Mouse (Mus musculus) megakaryocyte-erythroid progenitor cell, adult 5 weeks (primary cell): ENCODE measurements around the gene Actrt2. TPM values are rescaled to one million over a fixed set of nuclear protein-coding genes. Genes with fewer than 3 reads are reported as not detected.

Source experiments
- polyA plus RNA-seq: library from polyadenylated mRNA; stranded (reverse); fragments of >175 nt; gene quantifications from 2 replicates; pipeline ENCODE4 v1.2.3, GENCODE M21; 2012

Gene Actrt2
- not detected in 2 replicates for polyA plus RNA-seq

DNA sequence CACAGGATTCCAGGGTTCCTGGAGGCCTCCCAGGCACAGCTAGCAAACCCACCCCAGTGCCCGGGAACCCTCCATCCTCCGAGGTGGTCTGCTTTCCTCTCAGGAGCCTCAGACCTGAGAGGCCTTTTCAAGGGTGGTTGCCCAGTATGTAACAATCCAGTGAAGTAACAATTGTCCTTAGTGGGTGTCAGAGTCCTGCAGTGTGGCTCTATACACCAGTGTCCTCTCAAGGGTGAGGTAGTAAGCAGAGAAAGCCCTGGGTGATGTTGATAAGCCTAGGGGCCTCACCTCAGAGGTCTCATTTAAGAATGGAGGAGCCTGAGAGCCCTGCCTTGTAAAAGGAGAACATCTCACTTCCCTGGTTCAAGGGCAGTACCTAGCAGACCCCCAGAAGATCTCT lies at the start of gene Actrt2:
Gene Actrt2 (minus strand): TSS at position 101 of the 400 bp plus-strand sequence.

GRCm38 (mm10) chr4:154636721-154637311 lies 30.9 kb downstream of the Actrt2 start, which contains the start of gene Prdm16:
Prdm16 (minus strand) TSS chr4:154636873.

Other genes with a start within 250 kb of the Actrt2 start
- 3.3 and 5.4 TPM in 2 replicates for gene Prdm16, start 31.0 kb downstream of the Actrt2 start, polyA plus RNA-seq
- gene Ttc34, start 169.6 kb upstream of the Actrt2 start, polyA plus RNA-seq, result 0.01 TPM in 1 of 2 replicates, not detected in the other
- gene Mmel1, start 201.7 kb upstream of the Actrt2 start, polyA plus RNA-seq, result 0.03 TPM in 1 of 2 replicates, not detected in the other
- 4.2 and 6.0 TPM in 2 replicates for gene Fam213b, start 231.3 kb upstream of the Actrt2 start, polyA plus RNA-seq